Mouse (Mus musculus) thymus, adult 2 months (tissue): ENCODE measurements around the gene Sipa1l1. TPM values are rescaled to one million over a fixed set of nuclear protein-coding genes. Genes with fewer than 3 reads are reported as not detected.

Experiments used
- DNase-seq: peaks from one replicate; pipeline ENCODE4 v3.0.0; 2021
- H3K27ac ChIP-seq: fragments of 200-500 bp; 2 replicates; pipeline ENCODE4 v1.5.1; 2012; ENCODE audit warnings: low read length, control low read depth; ENCODE audit not compliant: control insufficient read depth, insufficient read depth
- H3K27me3 ChIP-seq: fragments of 200-500 bp; 2 replicates; pipeline ENCODE4 v1.6.1; 2012; ENCODE audit warnings: mild to moderate bottlenecking, low read length, moderate library complexity, mixed read lengths; ENCODE audit not compliant: control insufficient read depth, insufficient read depth
- H3K36me3 ChIP-seq: fragments of 200-500 bp; 2 replicates; pipeline ENCODE4 v1.6.1; 2012; ENCODE audit warnings: mild to moderate bottlenecking, low read length, moderate library complexity; ENCODE audit not compliant: control insufficient read depth, insufficient read depth
- H3K4me1 ChIP-seq: fragments of 200-500 bp; replicated peaks from 2 replicates; pipeline ENCODE4 v1.6.1; 2012; ENCODE audit warnings: low read length; ENCODE audit not compliant: control insufficient read depth, insufficient read depth
- H3K4me3 ChIP-seq: fragments of 200-500 bp; 2 replicates; pipeline ENCODE4 v1.5.1; 2012; ENCODE audit warnings: mild to moderate bottlenecking, low read length, control low read depth, moderate library complexity; ENCODE audit not compliant: control insufficient read depth, insufficient read depth
- CTCF ChIP-seq: fragments of 200-500 bp; IDR thresholded peaks from 2 replicates; pipeline ENCODE4 v1.5.1; 2012; ENCODE audit warnings: mild to moderate bottlenecking, control low read depth, low read length, moderate library complexity, borderline replicate concordance; ENCODE audit not compliant: control insufficient read depth, poor library complexity, insufficient read depth; ENCODE audit errors: extremely low read depth
- POLR2A ChIP-seq: fragments of 200-500 bp; IDR thresholded peaks from 2 replicates; pipeline ENCODE4 v1.6.1; 2012; ENCODE audit warnings: mild to moderate bottlenecking, low read length, control low read depth, moderate library complexity; ENCODE audit not compliant: control insufficient read depth, poor library complexity, insufficient read depth; ENCODE audit errors: extremely low read depth
- WGBS: fragments of 180-500 bp; shearing (Covaris S2); methylation state at CpG from one replicate; pipeline ENCODE4 v1.1.7; 2018; 5-methylcytosine and 5-hydroxymethylcytosine counted together
- polyA plus RNA-seq: library from polyadenylated mRNA; depleted of rRNA; stranded (reverse); fragments of >200 nt; gene quantifications from 2 replicates; pipeline ENCODE4 v1.2.3, GENCODE M21; 2012

Sipa1l1 gene
- polyA plus RNA-seq, 1 experiment, result 43.7 TPM

GRCm38 (mm10) chr12:82276591-82276990 is 107.5 kb downstream of the Sipa1l1 start:
- H3K27ac ChIP-seq, result no peak overlapping the region
- DNase-seq, result no peak
- H3K36me3 ChIP-seq, result no peaks in the 10 kb centered on the region
- 97% methylated on average over 1 of the region's 1 CpGs for WGBS
- no peak for TF ChIP-seq POLR2A
- no peak for TF ChIP-seq CTCF
- H3K27me3 ChIP-seq, result no peaks in the 10 kb centered on the region
- peaks cover 4% of the 10 kb centered on the region for H3K4me1 ChIP-seq
- H3K4me3 ChIP-seq, result no peak overlapping the region

GRCm38 (mm10) chr12:82284617-82285016 is 115.5 kb downstream of the Sipa1l1 start:
- no peak for TF ChIP-seq POLR2A
- TF ChIP-seq CTCF, result no peak
- Histone ChIP-seq H3K4me3 (no peak overlapping the region), H3K27me3 (no peaks in the 10 kb centered on the region), H3K27ac (peak overlapping the region; percentile 82), H3K4me1 (peaks cover 34% of the 10 kb centered on the region), H3K36me3 (no peaks in the 10 kb centered on the region)
- WGBS, result 10% methylated on average over 5 of the region's 5 CpGs
- peak; percentile 64 for DNase-seq

- H3K36me3 ChIP-seq, result no peaks in the 10 kb centered on the region
- 89% methylated on average over 2 of the region's 2 CpGs for WGBS
Observed at GRCm38 (mm10) chr12:82285018-82285417, 115.9 kb downstream of the Sipa1l1 start.

GRCm38 (mm10) chr12:82286068-82286467 is 116.9 kb downstream of the Sipa1l1 start:
- TF ChIP-seq POLR2A, result no peak
- TF ChIP-seq CTCF, result no peak
- no peak overlapping the region for H3K4me3 ChIP-seq
- no peak overlapping the region for H3K27ac ChIP-seq
- H3K36me3 ChIP-seq, result no peaks in the 10 kb centered on the region
- peaks cover 40% of the 10 kb centered on the region for H3K4me1 ChIP-seq
- no peak for DNase-seq
- H3K27me3 ChIP-seq, result no peaks in the 10 kb centered on the region
- WGBS, result 83% methylated on average over 6 of the region's 6 CpGs

More at GRCm38 (mm10) chr12:82285018-82285417, 115.9 kb downstream of the Sipa1l1 start:
- no peaks in the 10 kb centered on the region for H3K27me3 ChIP-seq
- H3K27ac ChIP-seq, result peak overlapping the region; percentile 82
- no peak for DNase-seq
- no peak overlapping the region for H3K4me3 ChIP-seq
- H3K4me1 ChIP-seq, result peaks cover 38% of the 10 kb centered on the region
- TF ChIP-seq POLR2A (no peak), CTCF (no peak)

- Histone ChIP-seq H3K4me3 (no peak overlapping the region), H3K27me3 (no peaks in the 10 kb centered on the region), H3K36me3 (no peaks in the 10 kb centered on the region), H3K4me1 (peaks cover 40% of the 10 kb centered on the region), H3K27ac (no peak overlapping the region)
- no peak for DNase-seq
- TF ChIP-seq CTCF (no peak), POLR2A (no peak)
- WGBS, result 37% methylated on average over 5 of the region's 5 CpGs
Observed at GRCm38 (mm10) chr12:82286804-82287203, 117.7 kb downstream of the Sipa1l1 start.

GRCm38 (mm10) chr12:82293545-82294247 is 124.6 kb downstream of the Sipa1l1 start:
- TF ChIP-seq POLR2A, result no peak
- no peak for TF ChIP-seq CTCF
- H3K4me1 ChIP-seq, result peaks cover 31% of the 10 kb centered on the region
- no peak overlapping the region; the same call in 1 of the 2 replicates for H3K27ac ChIP-seq
- no peak overlapping the region for H3K4me3 ChIP-seq
- no peaks in the 10 kb centered on the region for H3K27me3 ChIP-seq
- no peak for DNase-seq
- WGBS, result 95% methylated on average over 7 of the region's 7 CpGs
- no peaks in the 10 kb centered on the region for H3K36me3 ChIP-seq
